Mouse (Mus musculus) natural killer cell, adult 2 months (primary cell): ENCODE measurements around the gene Gm4301.
"Not testable (repeated sequence)": the region's sequence is repeated elsewhere in the genome, so short reads cannot be mapped to it uniquely, and the experiment has no call there.

Experiments
- DNase-seq, 2 experiments: peaks; one replicate each; pipeline ENCODE4 v3.0.0; 2022; ENCODE audit warnings: low spot score in 2 of 2

Gm4301 gene

GRCm38 (mm10) chr10:100335376-100335775 lies at the start of gene Gm4301:
Gene Gm4301, plus strand, starts transcription at chr10:100335676.
- DNase-seq: not testable (repeated sequence)

GRCm38 (mm10) chr10:100296105-100296504 lies 39.4 kb upstream of the Gm4301 start:
- DNase-seq: no peak

DNA sequence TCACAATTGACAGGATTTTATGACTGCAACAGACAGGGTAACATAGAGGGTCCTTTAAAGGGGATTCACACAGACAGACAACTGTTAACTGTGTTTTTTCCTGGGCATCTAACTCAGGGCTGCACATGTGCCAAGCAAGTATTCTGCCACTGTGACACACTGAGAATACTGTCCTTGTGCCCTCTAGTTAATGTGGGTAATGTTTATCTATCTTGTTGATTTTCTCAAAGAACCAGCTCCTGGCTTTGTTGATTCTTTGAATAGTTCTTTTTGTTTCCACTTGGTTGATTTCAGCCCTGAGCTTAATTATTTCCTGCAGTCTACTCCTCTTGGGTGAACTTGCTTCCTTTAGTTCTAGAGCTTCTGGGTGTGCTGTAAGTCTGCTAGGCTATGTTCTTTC lies 35.4 kb upstream of the Gm4301 start:
- not testable (repeated sequence) for DNase-seq

DNA sequence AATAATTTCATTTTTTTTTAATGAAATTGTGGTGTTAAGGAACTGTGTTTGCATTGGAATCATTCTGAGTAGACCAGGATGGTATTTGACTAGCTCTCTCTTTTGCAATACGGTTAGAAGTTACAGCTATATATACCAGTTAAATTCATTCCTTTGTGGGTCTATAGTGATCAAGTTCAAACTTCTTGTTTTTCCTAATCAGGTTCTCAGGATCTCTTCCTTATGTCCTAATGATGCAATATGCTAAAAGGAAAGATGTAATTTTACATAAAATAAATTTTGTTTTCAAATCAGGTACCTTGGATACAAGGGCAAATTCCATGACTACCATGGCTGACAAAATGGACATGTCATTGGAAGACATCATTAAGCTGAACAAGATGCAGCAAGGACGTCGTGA lies 5.1 kb downstream of the Gm4301 start, which contains the start of gene Gm4302:
Gm4302 (plus strand) TSS at position 301 of the 400 bp plus-strand sequence.
- not testable (repeated sequence) for DNase-seq

- not testable (repeated sequence) for DNase-seq
Measured at GRCm38 (mm10) chr10:100345672-100346071, 10.2 kb downstream of the Gm4301 start, which contains the start of gene Gm4303. Gene Gm4303, plus strand, starts transcription at chr10:100345972.

DNA sequence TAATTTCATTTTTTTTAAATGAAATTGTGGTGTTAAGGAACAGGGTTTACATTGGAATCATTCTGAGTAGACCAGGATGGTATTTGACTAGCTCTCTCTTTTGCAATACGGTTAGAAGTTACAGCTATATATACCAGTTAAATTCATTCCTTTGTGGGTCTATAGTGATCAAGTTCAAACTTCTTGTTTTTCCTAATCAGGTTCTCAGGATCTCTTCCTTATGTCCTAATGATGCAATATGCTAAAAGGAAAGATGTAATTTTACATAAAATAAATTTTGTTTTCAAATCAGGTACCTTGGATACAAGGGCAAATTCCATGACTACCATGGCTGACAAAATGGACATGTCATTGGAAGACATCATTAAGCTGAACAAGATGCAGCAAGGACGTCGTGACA lies 15.3 kb downstream of the Gm4301 start, which contains the start of gene Gm4305:
Gm4305 (plus strand) TSS at position 301 of the 400 bp plus-strand sequence.
- DNase-seq: not testable (repeated sequence)

- peak in 1 of 2 experiments; percentile 0 for DNase-seq
Measured at GRCm38 (mm10) chr10:100356841-100357240, 21.4 kb downstream of the Gm4301 start.

DNA sequence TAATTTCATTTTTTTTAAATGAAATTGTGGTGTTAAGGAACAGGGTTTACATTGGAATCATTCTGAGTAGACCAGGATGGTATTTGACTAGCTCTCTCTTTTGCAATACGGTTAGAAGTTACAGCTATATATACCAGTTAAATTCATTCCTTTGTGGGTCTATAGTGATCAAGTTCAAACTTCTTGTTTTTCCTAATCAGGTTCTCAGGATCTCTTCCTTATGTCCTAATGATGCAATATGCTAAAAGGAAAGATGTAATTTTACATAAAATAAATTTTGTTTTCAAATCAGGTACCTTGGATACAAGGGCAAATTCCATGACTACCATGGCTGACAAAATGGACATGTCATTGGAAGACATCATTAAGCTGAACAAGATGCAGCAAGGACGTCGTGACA lies 25.6 kb downstream of the Gm4301 start, which contains the start of gene Gm4307:
Gm4307 (plus strand) TSS at position 301 of the 400 bp plus-strand sequence.
- DNase-seq: not testable (repeated sequence)

- DNase-seq: not testable (repeated sequence)
Measured at GRCm38 (mm10) chr10:100382460-100382859, 47.0 kb downstream of the Gm4301 start, which contains the start of gene Gm4312. Gene Gm4312, minus strand, starts transcription at chr10:100382560.
